Mouse (Mus musculus): ENCODE measurements at regions not wholly inside any gene's neighbourhood (a gene's known extent, or its start where the extent isn't known, plus 50 kb on each side); places are given as distances from the start of the nearest gene placed in this dataset.
A peak's percentile ranks its signal among the peaks of the same experiment; 100 is the strongest.

DNA sequence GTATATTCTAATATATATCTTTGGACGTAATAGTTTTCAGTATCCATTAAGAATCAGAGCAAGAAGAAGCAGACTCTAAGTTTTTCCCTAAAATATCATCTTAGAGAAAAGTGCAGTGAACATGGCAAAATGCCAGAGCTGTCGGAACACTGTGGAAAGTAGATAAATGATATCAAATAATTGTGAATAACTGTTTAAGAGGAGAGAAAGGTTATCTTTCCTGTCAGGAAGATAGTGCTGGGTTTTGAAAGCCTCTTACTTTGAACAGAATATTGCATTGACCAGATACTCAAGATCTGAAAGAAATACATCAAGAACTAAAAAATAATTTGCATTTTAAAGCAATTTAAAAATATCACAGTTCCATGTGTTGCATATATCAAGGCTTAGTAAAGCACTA lies 1549.2 kb downstream of the Pcdh18 start:
- TF ChIP-seq CTCF (IDR thresholded peaks at IDR 0.05; ENCODE audit: low read depth, low read length) (no peak), POLR2A (IDR thresholded peaks at IDR 0.05; ENCODE audit: borderline replicate concordance, low read depth, low read length) (no peak)
- Histone ChIP-seq H3K4me1 (ENCODE audit: control insufficient read depth, insufficient read depth, low read length) (no peaks in the 10 kb centered on the region), H3K4me3 (ENCODE audit: insufficient read depth, low read length) (no peak overlapping the region), H3K27ac (ENCODE audit: insufficient read depth, low read depth, low read length) (no peak overlapping the region)

DNA sequence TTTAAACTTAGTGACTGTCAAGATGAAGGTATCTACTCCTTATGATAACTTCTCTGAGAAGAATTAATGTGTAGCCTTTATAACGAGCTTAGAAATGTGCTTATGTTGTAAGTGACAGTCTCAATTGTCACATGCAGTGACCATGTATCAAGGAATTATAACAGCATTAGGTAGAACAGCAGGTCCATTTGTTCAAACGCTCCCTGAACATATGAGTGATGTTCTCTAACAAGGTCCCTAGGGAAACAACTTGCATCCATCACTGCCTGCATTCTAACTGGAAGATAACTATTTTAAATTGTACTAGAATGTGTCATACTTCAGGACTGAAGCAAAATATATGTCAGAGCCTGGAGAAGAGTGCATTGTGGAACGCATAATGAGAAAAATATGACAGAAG lies 1562.8 kb downstream of the Pcdh18 start:
- Histone ChIP-seq H3K4me3 (ENCODE audit: insufficient read depth, low read length) (no peak overlapping the region), H3K27ac (ENCODE audit: insufficient read depth, low read depth, low read length) (no peak overlapping the region), H3K4me1 (ENCODE audit: control insufficient read depth, insufficient read depth, low read length) (no peaks in the 10 kb centered on the region)
- TF ChIP-seq POLR2A (IDR thresholded peaks at IDR 0.05; ENCODE audit: borderline replicate concordance, low read depth, low read length) (no peak), CTCF (IDR thresholded peaks at IDR 0.05; ENCODE audit: low read depth, low read length) (no peak)

DNA sequence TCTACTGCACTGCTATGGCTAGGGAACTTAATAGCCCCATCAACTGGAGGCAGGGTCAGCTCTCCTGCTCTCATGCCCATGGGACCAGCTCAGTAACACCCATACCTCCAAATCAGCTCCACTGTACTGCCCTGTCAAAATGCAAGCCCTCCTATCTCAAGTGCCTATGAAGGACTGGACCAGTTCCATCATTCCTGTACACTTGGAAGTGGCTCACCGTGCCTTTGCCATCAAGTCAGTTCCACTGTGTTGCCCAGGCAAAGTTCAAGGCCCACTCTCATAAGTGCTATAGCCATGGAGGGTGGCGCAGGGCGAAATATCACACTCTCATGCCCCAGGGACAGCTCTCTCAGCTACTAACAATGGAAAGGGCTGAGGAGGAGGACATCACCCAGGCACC lies 1612.2 kb downstream of the Pcdh18 start:
- H3K4me3 ChIP-seq (ENCODE audit: insufficient read depth, low read length): no peak overlapping the region

DNA sequence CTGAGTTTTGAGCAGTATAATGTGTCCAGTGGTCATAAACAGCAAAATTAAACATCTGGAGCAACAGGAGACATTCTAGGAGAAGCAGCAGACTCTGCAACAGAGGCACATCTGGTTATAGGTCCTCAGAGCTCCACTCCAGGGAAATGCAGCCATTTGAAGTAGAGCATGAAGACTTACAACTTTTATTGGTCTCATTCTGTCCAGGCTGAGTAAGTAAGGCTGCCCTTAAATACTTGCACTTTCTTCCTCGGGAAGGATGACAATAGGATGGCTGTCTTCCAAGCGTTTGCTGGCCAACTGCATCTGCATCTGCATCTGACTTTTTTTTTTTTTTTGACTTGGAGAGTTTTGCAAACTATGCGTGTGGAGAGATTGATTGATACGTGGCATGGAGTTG lies 1622.2 kb downstream of the Pcdh18 start:
- Histone ChIP-seq H3K27ac (ENCODE audit: insufficient read depth, low read depth, low read length) (no peak overlapping the region), H3K4me1 (ENCODE audit: control insufficient read depth, insufficient read depth, low read length) (no peaks in the 10 kb centered on the region), H3K4me3 (ENCODE audit: insufficient read depth, low read length) (no peak overlapping the region)
- no peak for TF ChIP-seq POLR2A (IDR thresholded peaks at IDR 0.05; ENCODE audit: borderline replicate concordance, low read depth, low read length)
- no peak for TF ChIP-seq CTCF (IDR thresholded peaks at IDR 0.05; ENCODE audit: low read depth, low read length)

More for the DNA sequence above, 1612.2 kb downstream of the Pcdh18 start:
- H3K4me1 ChIP-seq (ENCODE audit: control insufficient read depth, insufficient read depth, low read length): no peaks in the 10 kb centered on the region
- H3K27ac ChIP-seq (ENCODE audit: insufficient read depth, low read depth, low read length): no peak overlapping the region
- TF ChIP-seq POLR2A (IDR thresholded peaks at IDR 0.05; ENCODE audit: borderline replicate concordance, low read depth, low read length): no peak
- no peak for TF ChIP-seq CTCF (IDR thresholded peaks at IDR 0.05; ENCODE audit: low read depth, low read length)

DNA sequence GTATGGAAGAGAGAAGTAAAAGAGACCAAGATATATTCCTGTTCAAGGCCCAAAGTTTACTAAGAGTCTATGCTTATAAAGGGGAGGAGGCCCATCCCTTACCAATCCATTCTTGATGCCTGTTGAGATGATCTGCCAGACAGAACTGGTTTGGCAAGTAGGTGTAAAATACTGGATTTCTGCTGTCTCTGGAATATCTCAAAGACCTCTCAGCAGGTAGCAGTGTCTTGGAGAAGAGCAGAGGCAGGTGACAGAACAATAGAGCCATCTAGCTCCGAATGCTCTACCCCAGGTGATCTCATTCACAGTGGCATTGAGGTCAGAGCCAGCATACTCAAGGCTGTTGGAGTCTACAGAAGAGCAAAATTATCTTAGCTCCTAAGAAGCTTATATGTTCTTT lies 1632.9 kb downstream of the Pcdh18 start:
- Histone ChIP-seq H3K4me1 (ENCODE audit: control insufficient read depth, insufficient read depth, low read length) (no peaks in the 10 kb centered on the region), H3K4me3 (ENCODE audit: insufficient read depth, low read length) (no peak overlapping the region), H3K27ac (ENCODE audit: insufficient read depth, low read depth, low read length) (no peak overlapping the region)
- no peak for TF ChIP-seq CTCF (IDR thresholded peaks at IDR 0.05; ENCODE audit: low read depth, low read length)
- TF ChIP-seq POLR2A (IDR thresholded peaks at IDR 0.05; ENCODE audit: borderline replicate concordance, low read depth, low read length): no peak

DNA sequence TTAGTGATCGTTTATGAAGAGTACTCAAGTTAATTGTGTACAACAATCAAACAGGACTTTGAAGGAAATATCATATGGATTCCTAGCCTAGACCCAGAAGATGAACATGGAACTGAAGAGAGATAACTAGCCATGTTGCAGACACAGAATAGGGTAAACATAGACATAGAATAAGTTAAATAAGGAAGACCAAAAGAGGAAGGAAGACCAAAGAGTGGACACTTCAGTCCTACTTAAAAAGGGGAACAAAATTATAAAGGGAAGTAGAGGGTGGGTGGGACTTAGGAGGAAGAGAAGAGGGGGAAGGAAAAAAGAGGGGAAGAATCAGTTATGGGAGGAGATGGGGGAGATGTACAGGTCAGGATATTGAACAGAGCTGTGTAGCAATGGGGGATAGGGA lies 1652.8 kb upstream of the Pabpc4l start:
- peak overlapping the region; percentile 22; the same call in 1 of the 2 replicates for H3K27ac ChIP-seq (ENCODE audit: insufficient read depth, low read depth, low read length)
- peaks cover 7% of the 10 kb centered on the region for H3K4me1 ChIP-seq (ENCODE audit: control insufficient read depth, insufficient read depth, low read length)
- no peak overlapping the region for H3K4me3 ChIP-seq (ENCODE audit: insufficient read depth, low read length)
- TF ChIP-seq POLR2A (IDR thresholded peaks at IDR 0.05; ENCODE audit: borderline replicate concordance, low read depth, low read length) (no peak), CTCF (IDR thresholded peaks at IDR 0.05; ENCODE audit: low read depth, low read length) (no peak)

DNA sequence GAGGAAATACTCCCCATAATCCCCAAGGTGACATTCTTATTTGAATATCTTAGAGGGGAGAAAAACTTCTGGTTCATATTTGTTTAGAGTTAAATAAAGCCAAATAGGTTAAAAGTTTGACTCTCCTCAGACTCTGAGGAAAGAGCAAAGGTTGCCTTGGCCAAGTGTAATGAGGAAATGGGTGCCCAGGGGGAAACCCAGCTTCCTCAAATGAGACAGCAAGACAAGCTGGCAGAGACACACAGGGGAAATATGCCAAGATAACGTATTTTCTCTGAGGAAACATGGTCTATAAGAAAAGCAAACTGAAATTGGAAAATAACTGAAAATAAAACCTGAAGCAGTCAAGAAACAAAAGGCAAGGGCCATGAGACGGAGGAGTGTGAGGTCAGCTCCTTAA lies 1632.6 kb upstream of the Pabpc4l start:
- no peaks in the 10 kb centered on the region; the same call in 1 of the 2 replicates for H3K4me1 ChIP-seq (ENCODE audit: control insufficient read depth, insufficient read depth, low read length)
- no peak for TF ChIP-seq POLR2A (IDR thresholded peaks at IDR 0.05; ENCODE audit: borderline replicate concordance, low read depth, low read length)
- TF ChIP-seq CTCF (IDR thresholded peaks at IDR 0.05; ENCODE audit: low read depth, low read length): no peak
- H3K4me3 ChIP-seq (ENCODE audit: insufficient read depth, low read length): no peak overlapping the region
- peak overlapping the region; percentile 63 for H3K27ac ChIP-seq (ENCODE audit: insufficient read depth, low read depth, low read length)

DNA sequence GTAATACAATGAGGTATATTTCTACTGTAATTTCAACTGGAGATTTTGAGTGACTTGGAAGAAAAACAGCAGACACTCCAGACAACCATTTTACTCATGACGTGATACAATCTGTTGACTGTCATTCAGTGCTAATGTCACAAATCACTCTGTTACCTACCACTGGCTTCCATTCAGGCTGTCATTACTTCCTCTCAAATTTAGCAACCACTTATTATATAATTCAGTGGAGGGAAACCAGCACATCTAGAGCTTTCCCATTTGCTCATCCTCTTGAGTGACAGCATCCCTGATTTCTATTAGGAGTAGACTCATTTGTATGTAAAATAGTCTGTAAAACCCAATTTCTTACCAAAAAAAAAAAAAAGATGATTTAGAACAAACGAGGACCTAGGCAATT lies 1627.3 kb upstream of the Pabpc4l start:
- H3K27ac ChIP-seq (ENCODE audit: insufficient read depth, low read depth, low read length): no peak overlapping the region
- H3K4me3 ChIP-seq (ENCODE audit: insufficient read depth, low read length): no peak overlapping the region
- no peaks in the 10 kb centered on the region; the same call in 1 of the 2 replicates for H3K4me1 ChIP-seq (ENCODE audit: control insufficient read depth, insufficient read depth, low read length)
- TF ChIP-seq POLR2A (IDR thresholded peaks at IDR 0.05; ENCODE audit: borderline replicate concordance, low read depth, low read length) (no peak), CTCF (IDR thresholded peaks at IDR 0.05; ENCODE audit: low read depth, low read length) (no peak)

DNA sequence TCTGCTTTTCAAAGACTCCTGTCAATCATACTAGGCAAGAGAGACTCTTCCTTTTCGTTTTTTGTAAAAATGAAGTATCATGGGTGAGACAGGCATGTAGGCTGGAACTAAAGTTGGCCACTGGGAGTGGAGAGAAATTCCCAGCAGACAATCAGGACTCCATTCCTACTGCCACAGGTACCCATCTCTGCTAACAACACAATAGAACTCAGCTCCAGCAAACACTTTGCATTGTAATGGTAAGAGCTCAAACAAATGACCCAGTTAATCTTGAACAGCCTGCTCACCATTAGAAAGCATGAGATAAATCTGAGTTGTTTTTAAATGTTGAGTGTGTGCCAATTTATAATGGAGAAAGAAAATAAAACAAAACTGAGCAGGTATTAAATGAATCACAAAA lies 1620.6 kb upstream of the Pabpc4l start:
- Histone ChIP-seq H3K27ac (ENCODE audit: insufficient read depth, low read depth, low read length) (no peak overlapping the region), H3K4me3 (ENCODE audit: insufficient read depth, low read length) (no peak overlapping the region), H3K4me1 (ENCODE audit: control insufficient read depth, insufficient read depth, low read length) (no peaks in the 10 kb centered on the region)
- TF ChIP-seq CTCF (IDR thresholded peaks at IDR 0.05; ENCODE audit: low read depth, low read length) (no peak), POLR2A (IDR thresholded peaks at IDR 0.05; ENCODE audit: borderline replicate concordance, low read depth, low read length) (no peak)

All from bone marrow macrophage, adult 2 months (primary cell).